In genomic region chr7:31052636-31053434, GRCm38 (mm10) we compare ENCODE assay signal across 8 mouse cellular contexts. TPM values are rescaled to one million over a fixed set of nuclear protein-coding genes. Genes with fewer than 3 reads are reported as not detected.
A peak's percentile ranks its signal among the peaks of the same experiment; 100 is the strongest.
DNase-seq lines count a peak whose midpoint lies in the region; ATAC-seq lines count a peak whose summit lies in the region.

No protein-coding gene starts in this region.

- H3K4me1 ChIP-seq in kidney, embryonic 15.5 days = peaks cover 70% of the 10 kb centered on the region
- H3K4me1 ChIP-seq in forebrain, embryonic 14.5 days (ENCODE audit: control insufficient read depth, insufficient read depth, low read length) = peaks cover 11% of the 10 kb centered on the region
- H3K4me1 ChIP-seq in hindbrain, embryonic 12.5 days = peaks cover 62% of the 10 kb centered on the region
- H3K4me1 ChIP-seq in limb, embryonic 12.5 days (replicated peaks) = peaks cover 64% of the 10 kb centered on the region

- 1% methylated on average over 34 of the region's 34 CpGs for WGBS in kidney, embryonic 15.5 days
- WGBS in forebrain, embryonic 14.5 days = under 1% methylated on average over 33 of the region's 34 CpGs
- 3% methylated on average over 34 of the region's 34 CpGs for WGBS in hindbrain, embryonic 12.5 days
- WGBS in limb, embryonic 12.5 days = 2% methylated on average over 34 of the region's 34 CpGs

- ATAC-seq in kidney, embryonic 15.5 days (replicated peaks; ENCODE audit: low FRiP score) = peak; percentile 52
- ATAC-seq in forebrain, embryonic 14.5 days = no peak; the same call in 1 of the 2 replicates
- no peak for ATAC-seq in hindbrain, embryonic 12.5 days (ENCODE audit: low FRiP score)
- ATAC-seq in limb, embryonic 12.5 days (ENCODE audit: insufficient number of reproducible peaks, insufficient read depth, low FRiP score, low TSS enrichment, low read depth) = no peak
- ATAC-seq in activated CD4-positive, CD25-positive, alpha-beta regulatory T cell, adult 4 months = no peak

- peak overlapping the region; percentile 59 for H3K4me2 ChIP-seq in kidney, embryonic 15.5 days
- H3K4me2 ChIP-seq in forebrain, embryonic 14.5 days (ENCODE audit: low read length) = peak overlapping the region; percentile 34
- peak overlapping the region; percentile 60 for H3K4me2 ChIP-seq in hindbrain, embryonic 12.5 days (replicated peaks)
- H3K4me2 ChIP-seq in limb, embryonic 12.5 days = peak overlapping the region; percentile 52

- H3K36me3 ChIP-seq in kidney, embryonic 15.5 days = no peaks in the 10 kb centered on the region
- H3K36me3 ChIP-seq in forebrain, embryonic 14.5 days (ENCODE audit: control insufficient read depth, insufficient read depth, low read length) = no peaks in the 10 kb centered on the region
- no peaks in the 10 kb centered on the region for H3K36me3 ChIP-seq in hindbrain, embryonic 12.5 days
- no peaks in the 10 kb centered on the region for H3K36me3 ChIP-seq in limb, embryonic 12.5 days

- 0 out of 2 replicates have a peak overlapping the region, but pooled peaks have one; percentile 32 for H3K27ac ChIP-seq in kidney, embryonic 15.5 days
- no peak overlapping the region for H3K27ac ChIP-seq in forebrain, embryonic 14.5 days (ENCODE audit: low read depth, low read length)
- H3K27ac ChIP-seq in hindbrain, embryonic 12.5 days = no peak overlapping the region
- H3K27ac ChIP-seq in limb, embryonic 12.5 days = no peak overlapping the region

- H3K27me3 ChIP-seq in kidney, embryonic 15.5 days = peaks cover 60% of the 10 kb centered on the region
- H3K27me3 ChIP-seq in forebrain, embryonic 14.5 days (replicated peaks; ENCODE audit: control insufficient read depth, insufficient read depth, low read length) = peaks cover 43% of the 10 kb centered on the region
- H3K27me3 ChIP-seq in hindbrain, embryonic 12.5 days = peaks cover 67% of the 10 kb centered on the region
- peaks cover 71% of the 10 kb centered on the region for H3K27me3 ChIP-seq in limb, embryonic 12.5 days

- DNase-seq in kidney, adult 8-10 months = no peak
- DNase-seq in brain, adult 2 months (ENCODE audit: low read depth, low spot score) = peak; percentile 85
- peak; percentile 44 for DNase-seq in forebrain, embryonic 14.5 days (ENCODE audit: low spot score)
- peak; percentile 53 for DNase-seq in naive thymus-derived CD4-positive, alpha-beta T cell, adult 2 months (ENCODE audit: low read depth)

- H3K9me3 ChIP-seq in kidney, embryonic 15.5 days (replicated peaks) = no peaks in the 10 kb centered on the region
- H3K9me3 ChIP-seq in forebrain, embryonic 14.5 days (replicated peaks; ENCODE audit: control insufficient read depth, low read length) = no peaks in the 10 kb centered on the region
- H3K9me3 ChIP-seq in hindbrain, embryonic 12.5 days (replicated peaks) = no peaks in the 10 kb centered on the region
- H3K9me3 ChIP-seq in limb, embryonic 12.5 days = no peaks in the 10 kb centered on the region

- peak overlapping the region; percentile 29; the same call in 1 of the 2 replicates for H3K9ac ChIP-seq in kidney, embryonic 15.5 days
- no peak overlapping the region for H3K9ac ChIP-seq in forebrain, embryonic 14.5 days (ENCODE audit: low read length)
- H3K9ac ChIP-seq in hindbrain, embryonic 12.5 days = peak overlapping the region; percentile 10; the same call in 1 of the 2 replicates
- H3K9ac ChIP-seq in limb, embryonic 12.5 days (replicated peaks) = 0 out of 2 replicates have a peak overlapping the region, but pooled peaks have one; percentile 12

- H3K4me3 ChIP-seq in kidney, embryonic 15.5 days (replicated peaks) = peak overlapping the region; percentile 32
- peak overlapping the region; percentile 11; the same call in 1 of the 2 replicates for H3K4me3 ChIP-seq in forebrain, embryonic 14.5 days (ENCODE audit: low read depth, low read length)
- H3K4me3 ChIP-seq in hindbrain, embryonic 12.5 days = peak overlapping the region; percentile 32
- peak overlapping the region; percentile 28 for H3K4me3 ChIP-seq in limb, embryonic 12.5 days (replicated peaks)

RNA-seq across cellular contexts. Expression of gene Fxyd7, which starts 1.6 kb away (rescaled TPM):
- polyA plus RNA-seq in kidney, embryonic 15.5 days (2015; fragmentation: Nextera tagmentation; extraction: Ambion mirVana) = 8.2 and 11.2 TPM in 2 replicates
- polyA plus RNA-seq in forebrain, embryonic 14.5 days (2014; fragmentation: Nextera tagmentation; extraction: Ambion mirVana) = 46.8 and 67.8 TPM in 2 replicates
- 26.3 and 29.8 TPM in 2 replicates for polyA plus RNA-seq in hindbrain, embryonic 12.5 days (2016; fragmentation: Nextera tagmentation; extraction: Ambion mirVana)
- 9.7 and 10.6 TPM in 2 replicates for polyA plus RNA-seq in limb, embryonic 12.5 days (2016; fragmentation: Nextera tagmentation; extraction: Ambion mirVana)
- polyA plus RNA-seq in activated CD4-positive, CD25-positive, alpha-beta regulatory T cell, adult 4 months (2017; shearing (Covaris generic)) = not detected

RNA-seq across cellular contexts. Expression of gene Fxyd1, which starts 4.2 kb away (rescaled TPM):
- 50.8 and 57.9 TPM in 2 replicates for polyA plus RNA-seq in kidney, embryonic 15.5 days (2015; fragmentation: Nextera tagmentation; extraction: Ambion mirVana)
- polyA plus RNA-seq in forebrain, embryonic 14.5 days (2014; fragmentation: Nextera tagmentation; extraction: Ambion mirVana) = 9.4 and 12.3 TPM in 2 replicates
- 25.3 and 34.7 TPM in 2 replicates for polyA plus RNA-seq in hindbrain, embryonic 12.5 days (2016; fragmentation: Nextera tagmentation; extraction: Ambion mirVana)
- 23.6 and 28.2 TPM in 2 replicates for polyA plus RNA-seq in limb, embryonic 12.5 days (2016; fragmentation: Nextera tagmentation; extraction: Ambion mirVana)
- polyA plus RNA-seq in activated CD4-positive, CD25-positive, alpha-beta regulatory T cell, adult 4 months (2017; shearing (Covaris generic)) = not detected

RNA-seq across cellular contexts. Expression of gene Lgi4, which starts 6.3 kb away (rescaled TPM):
- 0.34 and 0.44 TPM in 2 replicates for polyA plus RNA-seq in kidney, embryonic 15.5 days (2015; fragmentation: Nextera tagmentation; extraction: Ambion mirVana)
- 0.08 and 0.15 TPM in 2 replicates for polyA plus RNA-seq in forebrain, embryonic 14.5 days (2014; fragmentation: Nextera tagmentation; extraction: Ambion mirVana)
- polyA plus RNA-seq in hindbrain, embryonic 12.5 days (2016; fragmentation: Nextera tagmentation; extraction: Ambion mirVana) = 2.1 TPM in 2 replicates
- polyA plus RNA-seq in limb, embryonic 12.5 days (2016; fragmentation: Nextera tagmentation; extraction: Ambion mirVana) = 0.61 and 0.87 TPM in 2 replicates
- under 1 TPM in 1 of 2 experiments, not detected in 1; 0.19 TPM for polyA plus RNA-seq in activated CD4-positive, CD25-positive, alpha-beta regulatory T cell, adult 4 months (2017; shearing (Covaris generic))

RNA-seq across cellular contexts. Expression of gene Fxyd5, which starts 10.6 kb away (rescaled TPM):
- 30.6 and 35.0 TPM in 2 replicates for polyA plus RNA-seq in kidney, embryonic 15.5 days (2015; fragmentation: Nextera tagmentation; extraction: Ambion mirVana)
- polyA plus RNA-seq in forebrain, embryonic 14.5 days (2014; fragmentation: Nextera tagmentation; extraction: Ambion mirVana) = 17.2 and 18.4 TPM in 2 replicates
- 9.6 and 10.4 TPM in 2 replicates for polyA plus RNA-seq in hindbrain, embryonic 12.5 days (2016; fragmentation: Nextera tagmentation; extraction: Ambion mirVana)
- 9.9 and 10.3 TPM in 2 replicates for polyA plus RNA-seq in limb, embryonic 12.5 days (2016; fragmentation: Nextera tagmentation; extraction: Ambion mirVana)
- polyA plus RNA-seq in activated CD4-positive, CD25-positive, alpha-beta regulatory T cell, adult 4 months (2017; shearing (Covaris generic)) = 1,000 to 10,000 TPM; 2,132 to 2,220 TPM

RNA-seq across cellular contexts. Expression of gene Fxyd3, which starts 23.7 kb away (rescaled TPM):
- 14.3 and 14.8 TPM in 2 replicates for polyA plus RNA-seq in kidney, embryonic 15.5 days (2015; fragmentation: Nextera tagmentation; extraction: Ambion mirVana)
- polyA plus RNA-seq in forebrain, embryonic 14.5 days (2014; fragmentation: Nextera tagmentation; extraction: Ambion mirVana) = not detected in 2 replicates
- 5.5 and 12.3 TPM in 2 replicates for polyA plus RNA-seq in hindbrain, embryonic 12.5 days (2016; fragmentation: Nextera tagmentation; extraction: Ambion mirVana)
- 18.3 and 19.2 TPM in 2 replicates for polyA plus RNA-seq in limb, embryonic 12.5 days (2016; fragmentation: Nextera tagmentation; extraction: Ambion mirVana)
- not detected for polyA plus RNA-seq in activated CD4-positive, CD25-positive, alpha-beta regulatory T cell, adult 4 months (2017; shearing (Covaris generic))

Comparison
In these comparisons a context has a peak if more than half of its experiments do, and no peak if none do; other contexts are left out.
1. DNase-seq: peak in brain, adult 2 months (single experiment), forebrain, embryonic 14.5 days (single experiment) and naive thymus-derived CD4-positive, alpha-beta T cell, adult 2 months (single experiment); none in kidney, adult 8-10 months (0 of 2).
2. Peak in every context shown above with its lines, with median percentiles within 50 percentile points of each other: H3K4me2 ChIP-seq and H3K4me3 ChIP-seq.